Mouse (Mus musculus) liver, embryonic 14.5 days (tissue): ENCODE measurements around the gene Slc4a2. TPM values are rescaled to one million over a fixed set of nuclear protein-coding genes. Genes with fewer than 3 reads are reported as not detected.

ENCODE experiments used
- ATAC-seq: fragments of 200-750 bp; cut with Nextera tagmentation; 2 replicates; pipeline ENCODE4 v1.8.0; 2017; ENCODE audit warnings: moderate number of reproducible peaks, mild to moderate bottlenecking, moderate library complexity; ENCODE audit not compliant: insufficient read depth
- DNase-seq, 3 experiments: peaks; one replicate each; pipeline ENCODE4 v3.0.0-alpha.2; 2012 to 2013; ENCODE audit warnings: low read depth in 3 of 3, low spot score in 3 of 3
- H3K27ac ChIP-seq: fragments of 300-500 bp; sonication (generic); 2 replicates; pipeline ENCODE4 v1.5.1; 2014; ENCODE audit warnings: moderate library complexity, mild to moderate bottlenecking, control low read depth, inconsistent platforms
- H3K27me3 ChIP-seq: fragments of 300-500 bp; sonication (generic); 2 replicates; pipeline ENCODE4 v1.6.1; 2014; ENCODE audit warnings: mild to moderate bottlenecking, low read length, moderate library complexity; ENCODE audit not compliant: control insufficient read depth, insufficient read depth
- H3K36me3 ChIP-seq: fragments of 300-500 bp; sonication (generic); replicated peaks from 2 replicates; pipeline ENCODE4 v1.6.1; 2014; ENCODE audit warnings: low read depth; ENCODE audit not compliant: control insufficient read depth, insufficient read depth
- H3K4me1 ChIP-seq, 2 experiments: fragments of 200-500 bp in 1 of 2; fragments of 300-500 bp in 1 of 2; sonication (generic) in 1 of 2; replicated peaks; 2 replicates each; pipeline ENCODE4 v1.6.1; 2012 to 2014; ENCODE audit warnings: antibody characterized with exemption in 1 of 2, inconsistent platforms in 1 of 2, low read length in 1 of 2; ENCODE audit not compliant: control insufficient read depth in 2 of 2, insufficient read depth in 2 of 2
- H3K4me2 ChIP-seq: fragments of 300-500 bp; sonication (generic); 2 replicates; pipeline ENCODE4 v1.6.1; 2014; ENCODE audit warnings: low read depth, mild to moderate bottlenecking, control low read depth, moderate library complexity
- H3K4me3 ChIP-seq, 2 experiments: fragments of 200-500 bp in 1 of 2; fragments of 300-500 bp in 1 of 2; sonication (generic) in 1 of 2; 2 replicates each; pipeline ENCODE4 v1.5.1; 2012 to 2014; ENCODE audit warnings: low read depth in 2 of 2, low read length in 2 of 2, mild to moderate bottlenecking in 2 of 2, control low read depth in 1 of 2, inconsistent platforms in 1 of 2, moderate library complexity in 1 of 2; ENCODE audit not compliant: insufficient read depth in 1 of 2
- H3K9ac ChIP-seq: fragments of 300-500 bp; sonication (generic); replicated peaks from 2 replicates; pipeline ENCODE4 v1.6.1; 2014; ENCODE audit warnings: mild to moderate bottlenecking, control low read depth, moderate library complexity
- H3K9me3 ChIP-seq: fragments of 300-500 bp; sonication (generic); 2 replicates; pipeline ENCODE4 v1.6.1; 2016; ENCODE audit warnings: low read length, mixed read lengths; ENCODE audit not compliant: control insufficient read depth
- CTCF ChIP-seq: IDR thresholded peaks from 2 replicates; pipeline ENCODE4 v1.5.1; 2016; ENCODE audit warnings: antibody characterized with exemption, low read depth, control low read depth
- EP300 ChIP-seq: IDR thresholded peaks from 2 replicates; pipeline ENCODE4 v1.6.1; 2016; ENCODE audit warnings: antibody characterized with exemption, low read depth
- WGBS: fragments of 180-500 bp; shearing (Covaris S2); extraction: QIAGEN DNeasy Blood & Tissue Kit; methylation state at CpG from one replicate; pipeline ENCODE4 v1.1.7; 2014; ENCODE audit not compliant: insufficient replicate concordance; 5-methylcytosine and 5-hydroxymethylcytosine counted together
- polyA plus RNA-seq, 2 experiments: library from polyadenylated mRNA; depleted of rRNA in 1 of 2; stranded (reverse) in 1 of 2; unstranded in 1 of 2; fragments of >200 nt; fragmentation: Nextera tagmentation in 1 of 2; extraction: Ambion mirVana in 1 of 2; gene quantifications; 2 replicates each; pipeline versions ENCODE4 v1.2.1 to v1.2.3; 2012 to 2014

Gene Slc4a2
- polyA plus RNA-seq, 2 experiments: 5.6 to 11.6 TPM

GRCm38 (mm10) chr5:24389011-24389657 lies 34.5 kb upstream of the Slc4a2 start:
- H3K4me1 ChIP-seq: peaks cover 5 to 21% of the 10 kb centered on the region in 2 experiments; a peak in 3 of 4 replicates
- H3K4me3 ChIP-seq: no peak overlapping the region
- DNase-seq (no peak), ATAC-seq (no peak)
- no peak overlapping the region for H3K27ac ChIP-seq
- peaks cover 25% of the 10 kb centered on the region for H3K27me3 ChIP-seq
- no peaks in the 10 kb centered on the region for H3K36me3 ChIP-seq
- TF ChIP-seq EP300 (no peak), CTCF (no peak)
- 46% methylated on average over 6 of the region's 7 CpGs for whole genome bisulfite sequencing
- H3K9ac ChIP-seq: no peak overlapping the region
- peak overlapping the region; percentile 14; the same call in 1 of the 2 replicates for H3K4me2 ChIP-seq
- H3K9me3 ChIP-seq: no peaks in the 10 kb centered on the region

GRCm38 (mm10) chr5:24389658-24390020 lies 34.0 kb upstream of the Slc4a2 start:
- Histone ChIP-seq H3K27ac (no peak overlapping the region), H3K4me3 (no peak overlapping the region), H3K4me1 (peaks cover 5 to 18% of the 10 kb centered on the region in 2 experiments; a peak in 3 of 4 replicates), H3K4me2 (peak overlapping the region; percentile 14), H3K36me3 (no peaks in the 10 kb centered on the region), H3K9ac (no peak overlapping the region), H3K27me3 (peaks cover 25% of the 10 kb centered on the region), H3K9me3 (no peaks in the 10 kb centered on the region)
- no peak for TF ChIP-seq CTCF
- TF ChIP-seq EP300: no peak
- ATAC-seq (no peak), DNase-seq (no peak)
- WGBS: 63% methylated on average over 4 of the region's 4 CpGs

GRCm38 (mm10) chr5:24391864-24392263 lies 31.8 kb upstream of the Slc4a2 start, which contains the start of gene Atg9b:
Atg9b (minus strand) TSS chr5:24392143.
- no peak for ATAC-seq
- no peak for TF ChIP-seq CTCF
- TF ChIP-seq EP300: no peak
- DNase-seq: no peak
- H3K27me3 ChIP-seq: peaks cover 18% of the 10 kb centered on the region
- no peak within 1 kb of the TSS for H3K27ac ChIP-seq
- H3K9me3 ChIP-seq: no peaks in the 10 kb centered on the region
- no peaks in the 10 kb centered on the region for H3K36me3 ChIP-seq
- no peak within 1 kb of the TSS for H3K4me2 ChIP-seq
- H3K4me1 ChIP-seq: peaks cover 12 to 20% of the 10 kb centered on the region in 2 experiments; a peak in 3 of 4 replicates
- 82% methylated on average over 7 of the region's 7 CpGs for WGBS
- no peak within 1 kb of the TSS for H3K4me3 ChIP-seq
- H3K9ac ChIP-seq: no peak within 1 kb of the TSS

- no peak overlapping the region for H3K4me2 ChIP-seq
- TF ChIP-seq CTCF: no peak
- no peak for TF ChIP-seq EP300
Observed at GRCm38 (mm10) chr5:24392724-24393123, 30.9 kb upstream of the Slc4a2 start.

GRCm38 (mm10) chr5:24393392-24393997 lies 30.1 kb upstream of the Slc4a2 start, which contains the start of gene Abcb8:
Abcb8 (plus strand) TSS chr5:24393663.
- no peak for TF ChIP-seq EP300
- peak; percentile 98 for TF ChIP-seq CTCF

More at GRCm38 (mm10) chr5:24392724-24393123, 30.9 kb upstream of the Slc4a2 start:
- Histone ChIP-seq H3K36me3 (no peaks in the 10 kb centered on the region), H3K9me3 (no peaks in the 10 kb centered on the region), H3K4me1 (peaks cover 12 to 20% of the 10 kb centered on the region in 2 experiments; a peak in 3 of 4 replicates), H3K27ac (no peak overlapping the region), H3K9ac (no peak overlapping the region), H3K27me3 (peaks cover 10% of the 10 kb centered on the region), H3K4me3 (no peak overlapping the region)
- DNase-seq: no peak
- ATAC-seq: no peak
- WGBS: 66% methylated on average over 7 of the region's 7 CpGs

More at GRCm38 (mm10) chr5:24393392-24393997, 30.1 kb upstream of the Slc4a2 start, which contains the start of gene Abcb8:
- Histone ChIP-seq H3K27me3 (peaks cover 2% of the 10 kb centered on the region), H3K4me3 (peak within 1 kb of the TSS; percentile 75 to 94), H3K36me3 (no peaks in the 10 kb centered on the region), H3K27ac (peak within 1 kb of the TSS; percentile 80), H3K9me3 (no peaks in the 10 kb centered on the region), H3K9ac (peak within 1 kb of the TSS; percentile 70), H3K4me2 (peak within 1 kb of the TSS; percentile 69), H3K4me1 (peaks cover 12 to 20% of the 10 kb centered on the region in 2 experiments; a peak in 3 of 4 replicates)
- WGBS: 6% methylated on average over 7 of the region's 7 CpGs
- DNase-seq (peak; percentile 68 to 81 (median 71)), ATAC-seq (no peak)
